Mouse (Mus musculus) left cerebral cortex, adult 11 months (tissue): ENCODE results near the gene Ogfr.
A peak's percentile ranks its signal among the peaks of the same experiment; 100 is the strongest.

ENCODE experiments used
- DNase-seq: peaks from one replicate; pipeline ENCODE4 v3.0.0; 2022; ENCODE audit warnings: low spot score

The Ogfr gene

GRCm38 (mm10) chr2:180589123-180589831, at the start of gene Ogfr:
Gene Ogfr, plus strand, starts transcription at chr2:180589245.
- DNase-seq, result peak; percentile 62

DNA sequence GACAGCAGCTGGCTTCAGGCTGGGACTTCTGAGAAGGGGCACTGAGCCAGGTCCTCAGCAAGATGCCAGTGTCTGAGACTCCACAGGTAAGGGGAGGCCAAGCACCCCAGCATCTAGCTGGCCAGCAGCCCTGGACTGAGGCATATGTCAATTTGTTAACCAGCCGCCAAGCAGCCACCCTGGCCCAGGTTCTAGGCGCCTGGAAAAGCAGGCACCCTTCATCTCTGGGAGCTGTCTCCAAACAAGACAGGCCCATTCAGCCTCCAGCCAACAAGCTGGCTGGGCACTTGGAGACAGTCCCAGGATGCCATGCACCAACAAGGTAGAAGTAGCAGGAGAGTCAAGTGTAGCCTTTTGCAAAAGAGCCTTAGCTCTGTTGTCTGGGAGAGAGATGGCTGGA, 45.4 kb upstream of the Ogfr start:
- no peak for DNase-seq

- no peak for DNase-seq
Measured at GRCm38 (mm10) chr2:180545046-180545445, 44.0 kb upstream of the Ogfr start.

DNA sequence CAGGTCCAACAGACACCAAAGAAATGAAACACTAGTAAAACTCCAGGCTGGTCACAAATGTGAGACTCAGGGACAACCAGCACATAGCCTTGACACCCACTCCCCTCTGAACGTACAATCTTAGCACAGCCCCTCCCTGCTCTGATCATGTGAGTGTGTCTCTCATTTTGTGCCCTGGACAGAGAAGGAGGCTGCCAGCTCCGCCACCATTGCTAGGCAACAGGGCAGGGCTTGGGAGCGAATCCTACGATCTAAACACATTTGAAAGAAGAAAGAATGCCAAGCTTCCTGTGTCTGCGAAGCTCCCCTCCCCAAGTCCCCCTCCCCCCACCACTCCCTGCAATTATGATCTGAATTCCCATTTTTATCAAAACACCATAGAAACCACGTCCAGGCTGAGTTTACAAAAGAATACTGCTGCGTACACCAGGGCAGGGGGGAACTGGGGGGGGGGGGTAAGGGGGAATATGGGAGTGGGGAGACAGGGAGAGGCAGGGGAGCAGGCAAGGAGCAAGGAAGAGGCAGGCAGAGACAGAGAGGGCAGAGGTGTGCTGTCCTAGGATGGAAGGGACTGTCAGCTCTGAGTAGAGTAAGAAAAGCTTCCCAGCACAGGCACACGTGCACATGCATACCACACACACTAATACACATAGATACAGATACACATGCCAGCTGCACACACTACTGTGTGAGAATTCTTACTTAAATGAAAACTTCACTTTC, 41.5 kb upstream of the Ogfr start:
- DNase-seq, result no peak

- DNase-seq, result no peak
Measured at GRCm38 (mm10) chr2:180552340-180552739, 36.7 kb upstream of the Ogfr start.

DNA sequence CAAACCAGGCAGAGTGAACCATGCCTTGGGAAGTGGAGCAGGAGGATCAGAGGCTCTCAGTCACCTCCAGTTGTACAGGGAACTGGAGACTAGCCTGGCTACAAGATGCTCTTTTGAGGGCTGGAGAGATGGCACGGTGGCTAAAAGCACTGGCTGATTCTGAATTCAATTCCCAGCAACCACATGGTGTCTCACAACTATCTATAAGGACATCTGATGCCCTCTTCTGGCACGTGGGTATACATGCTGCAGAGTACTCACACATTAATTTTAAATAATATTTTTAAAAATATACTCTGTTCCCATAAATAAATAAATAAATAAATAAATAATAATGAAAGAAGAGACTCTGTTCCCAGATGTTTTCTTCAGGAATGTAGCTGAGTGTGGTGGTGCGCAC, 33.8 kb upstream of the Ogfr start:
- no peak for DNase-seq

GRCm38 (mm10) chr2:180556470-180556869, 32.6 kb upstream of the Ogfr start:
- no peak for DNase-seq

- DNase-seq, result no peak
Measured at GRCm38 (mm10) chr2:180560245-180560644, 28.8 kb upstream of the Ogfr start.

DNA sequence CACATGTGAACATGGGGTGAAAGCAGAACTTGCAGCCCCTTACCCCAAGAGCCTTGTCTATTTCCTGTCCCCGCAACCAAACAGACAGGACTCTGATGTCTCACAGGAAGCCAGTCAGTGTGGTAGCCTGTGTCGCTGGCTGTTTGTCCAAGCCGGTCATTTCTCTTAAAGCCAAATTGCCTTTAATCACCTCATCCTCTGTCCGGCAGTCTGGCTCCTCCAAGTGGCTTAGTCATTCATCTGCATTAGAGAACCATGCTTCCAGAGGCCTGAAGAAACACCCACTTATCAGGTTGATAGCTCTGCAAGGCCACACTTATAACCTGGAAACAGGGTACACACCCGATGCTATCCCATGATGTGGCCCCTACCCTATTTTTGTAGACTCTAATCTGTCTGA, 26.9 kb upstream of the Ogfr start:
- DNase-seq, result no peak

GRCm38 (mm10) chr2:180563296-180563695, 25.7 kb upstream of the Ogfr start:
- no peak for DNase-seq

DNA sequence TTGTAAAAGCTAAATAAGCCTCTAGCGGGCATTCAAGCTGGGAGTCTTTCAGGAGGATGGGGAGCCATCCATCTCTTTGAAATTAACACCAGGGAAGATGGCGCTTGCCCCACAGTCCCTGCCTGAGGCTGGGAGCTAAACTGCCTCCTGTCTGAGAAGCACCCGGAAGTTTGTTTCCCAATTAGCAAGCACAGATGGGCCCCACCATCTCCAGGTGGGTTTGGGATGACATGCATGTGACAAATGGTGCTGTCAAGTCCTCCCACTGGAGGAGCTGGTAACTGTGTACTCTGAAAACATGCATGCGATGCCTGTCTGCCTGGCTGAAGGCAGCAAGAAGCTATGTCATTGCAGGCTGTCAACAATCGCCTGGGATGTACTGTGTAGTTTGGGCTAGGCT, 25.2 kb upstream of the Ogfr start:
- DNase-seq, result no peak

GRCm38 (mm10) chr2:180566240-180566913, 22.7 kb upstream of the Ogfr start:
- no peak for DNase-seq

DNA sequence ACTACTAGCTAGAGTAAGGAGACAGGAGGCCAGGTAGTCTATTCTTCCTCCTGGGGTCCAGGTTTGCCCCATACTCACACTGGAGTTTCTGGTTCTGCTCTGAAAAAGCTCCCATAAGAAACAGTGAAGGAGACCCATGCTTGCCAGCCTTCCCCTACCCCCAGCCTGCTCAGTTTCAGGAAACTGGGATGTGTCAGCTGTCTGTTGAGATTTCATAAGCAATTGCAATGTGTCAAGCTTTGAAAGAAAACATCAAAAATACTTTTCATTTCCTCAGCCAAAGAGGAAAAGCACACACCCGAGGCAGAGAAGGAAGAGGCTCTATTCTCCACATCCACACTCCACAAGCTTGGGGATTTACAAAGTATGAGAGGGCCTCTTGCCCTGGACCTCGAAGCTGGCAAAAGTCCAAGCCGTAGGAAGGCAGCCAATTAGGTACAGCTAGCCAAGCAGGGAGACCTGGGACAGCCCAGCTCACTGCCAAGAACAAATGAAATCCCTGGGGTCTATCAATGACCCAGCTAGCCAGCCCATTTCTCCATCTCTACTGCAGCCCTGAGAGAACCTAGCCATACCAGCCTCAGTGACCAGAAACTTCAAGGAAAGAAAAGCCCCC, 19.9 kb upstream of the Ogfr start:
- DNase-seq, result no peak

DNA sequence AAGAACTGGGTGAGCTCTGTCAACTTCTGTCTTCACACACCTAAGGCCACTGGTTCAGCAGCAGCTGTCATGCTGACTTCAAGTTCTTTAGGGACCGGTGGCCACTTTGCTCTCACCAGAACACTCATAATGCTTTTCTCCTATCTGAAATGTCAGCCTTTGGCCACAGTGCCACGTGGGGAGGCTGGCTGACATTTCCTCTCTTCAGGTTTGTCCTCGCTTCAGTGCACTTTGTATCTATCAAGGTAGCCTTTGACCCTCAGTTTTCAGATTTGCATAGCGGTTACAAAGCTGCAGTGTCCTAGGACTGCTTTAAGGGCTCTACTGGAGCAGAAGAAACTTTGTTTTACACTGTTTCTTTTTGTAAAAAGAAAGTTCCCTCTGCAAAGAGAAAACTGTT, 12.6 kb upstream of the Ogfr start:
- DNase-seq, result no peak

DNA sequence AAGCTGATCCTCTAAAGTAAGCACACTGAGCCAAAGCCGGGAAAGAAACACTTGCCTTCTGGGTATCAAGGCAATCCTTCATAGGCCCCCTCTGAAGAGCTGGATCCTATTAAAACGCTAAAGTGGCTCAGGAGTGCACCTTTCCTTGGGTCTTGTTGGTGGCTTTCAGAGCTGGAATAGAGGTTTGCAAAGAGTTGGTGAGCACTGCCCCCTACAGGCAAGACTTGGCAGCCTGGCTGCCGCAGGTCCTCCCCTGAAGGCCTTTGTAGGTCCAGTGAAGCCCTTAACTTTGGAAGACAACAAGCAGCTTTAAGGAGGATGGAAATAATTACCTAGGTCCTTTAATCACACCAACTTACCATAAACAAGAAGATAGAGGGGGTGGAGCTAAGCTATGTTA, 10.4 kb upstream of the Ogfr start:
- no peak for DNase-seq

DNA sequence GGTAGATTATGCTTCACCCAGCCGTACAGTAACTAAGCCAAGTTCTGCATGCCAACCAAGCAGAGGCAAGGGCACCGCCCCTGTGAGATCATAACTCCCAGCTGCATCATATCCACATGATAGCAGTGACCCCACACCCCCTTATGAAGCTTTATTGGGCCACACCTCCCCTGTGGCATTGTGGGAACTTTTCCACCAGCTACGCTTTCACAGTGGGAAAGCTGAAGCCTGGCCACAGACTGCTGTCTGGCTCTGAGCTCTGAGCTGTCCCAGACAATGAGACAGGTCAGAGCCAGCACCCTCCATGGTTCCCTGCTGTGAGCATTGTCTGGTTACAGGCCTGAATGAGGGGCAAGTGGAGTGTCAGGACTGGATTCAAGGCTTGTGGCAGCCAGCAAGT, 8.0 kb upstream of the Ogfr start, which contains the start of gene Mrgbp:
Gene Mrgbp, plus strand, starts transcription at position 303 of the 400 bp plus-strand sequence.
- no peak for DNase-seq

GRCm38 (mm10) chr2:180582481-180583153, 6.4 kb upstream of the Ogfr start:
- peak; percentile 92 for DNase-seq

DNA sequence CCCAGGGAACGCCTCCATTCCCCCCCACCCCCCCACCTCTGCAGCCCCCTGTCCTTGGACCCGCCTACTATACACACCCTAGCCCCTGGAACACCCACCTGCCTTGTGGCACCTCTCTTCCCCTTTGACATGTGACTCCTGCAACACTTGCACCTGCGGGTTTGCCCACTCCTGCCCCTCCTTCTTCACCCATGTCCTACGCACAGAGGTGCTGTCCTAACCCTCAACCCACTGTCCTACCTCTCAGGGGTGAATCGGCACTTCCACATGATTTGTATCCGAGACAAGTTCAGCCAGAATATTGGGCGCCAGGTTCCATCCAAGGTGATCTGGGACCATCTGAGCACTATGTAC, 5.9 kb upstream of the Ogfr start:
- no peak for DNase-seq

GRCm38 (mm10) chr2:180588736-180589122, 316 bp upstream of the Ogfr start:
- no peak for DNase-seq

DNA sequence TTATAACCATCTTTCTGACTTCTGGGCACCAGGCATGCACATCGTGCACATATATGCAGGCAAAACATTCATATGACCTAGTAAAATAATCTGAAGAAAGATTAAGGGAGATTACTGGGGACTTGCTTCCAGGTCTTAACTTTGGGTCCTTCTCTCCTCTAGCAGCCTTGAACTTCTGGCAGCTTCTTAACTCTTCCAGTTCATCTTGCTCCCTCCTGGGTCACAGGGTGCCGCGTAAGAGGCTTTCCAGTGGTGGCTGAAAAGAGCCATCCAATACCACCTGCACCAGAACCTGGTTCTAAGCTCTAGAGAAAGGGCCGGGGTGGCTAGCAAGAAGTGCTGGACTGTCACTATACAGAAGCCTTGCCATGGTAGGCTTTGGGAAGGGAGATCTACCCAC, 8.4 kb downstream of the Ogfr start, which contains the start of gene Col9a3:
Gene Col9a3, plus strand, starts transcription at position 301 of the 400 bp plus-strand sequence.
- no peak for DNase-seq

DNA sequence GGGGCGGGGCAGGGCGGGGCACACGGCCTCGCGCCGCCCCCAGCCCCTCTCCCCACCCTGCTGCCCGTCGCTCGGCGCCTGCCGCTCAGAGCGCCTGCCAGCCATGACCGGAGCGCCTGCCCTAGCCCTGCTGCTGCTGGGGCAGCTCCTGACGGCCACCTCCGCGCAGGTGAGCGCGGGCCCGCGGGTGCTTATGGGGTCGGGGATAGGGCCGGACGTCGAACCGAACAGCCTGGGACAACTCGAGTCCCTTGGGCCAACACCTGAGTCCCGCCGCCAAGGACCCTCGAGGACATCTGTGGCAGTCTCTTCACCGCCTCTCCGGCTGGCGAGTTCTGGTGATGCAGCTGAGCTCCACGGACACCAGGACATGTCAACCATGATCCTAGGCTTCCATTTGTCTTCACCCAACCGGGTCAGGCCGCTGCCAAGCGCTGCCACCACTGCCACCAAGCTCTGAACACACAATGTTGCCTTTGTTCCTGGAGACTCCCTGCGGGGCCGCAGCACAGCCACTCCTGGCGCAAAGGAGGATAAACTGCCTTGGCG, 9.2 kb downstream of the Ogfr start:
- DNase-seq, result no peak

- DNase-seq, result no peak
Measured at GRCm38 (mm10) chr2:180600569-180601021, 11.6 kb downstream of the Ogfr start.
